Mouse (Mus musculus): ENCODE measurements at regions not wholly inside any gene's neighbourhood (a gene's known extent, or its start where the extent isn't known, plus 50 kb on each side); places are given as distances from the start of the nearest gene placed in this dataset.

- TF ChIP-seq MAFK (IDR thresholded peaks at IDR 0.05; ENCODE audit: insufficient read depth, low read depth, low read length) (no peak), ZC3H11A (IDR thresholded peaks at IDR 0.05; ENCODE audit: borderline replicate concordance, low read depth, low read length) (no peak), CHD2 (IDR thresholded peaks at IDR 0.05; ENCODE audit: low read depth, low read length) (no peak)
Measured at GRCm38 (mm10) chr1:18599864-18600263, 334.9 kb upstream of the Defb41 start.
